Comparison of ENCODE assay signal across 31 mouse cellular contexts in genomic region chr8:79624416-79624815, GRCm38 (mm10).
"Had no signal": no experiment of that assay in that cellular context is flagged by ENCODE, and none has a peak within 500 bp of the region (broad histone marks: within the 10 kb centered on the region; RNA-seq: fewer than 3 reads in every experiment).

No protein-coding gene starts in this region.

- ATAC-seq: liver, embryonic 12.5 days; liver, postnatal 0 days; lung, postnatal 0 days; midbrain, embryonic 13.5 days; midbrain, embryonic 15.5 days; midbrain, embryonic 16.5 days had no signal

- H3K9me3 ChIP-seq: limb, embryonic 10.5 days; limb, embryonic 12.5 days; limb, embryonic 13.5 days; limb, embryonic 15.5 days; liver, embryonic 12.5 days; liver, embryonic 13.5 days; liver, embryonic 15.5 days; lung, embryonic 15.5 days; megakaryocyte, embryonic 14.5 days; midbrain, embryonic 10.5 days; midbrain, embryonic 12.5 days; midbrain, embryonic 13.5 days; midbrain, embryonic 15.5 days had no signal

- H3K27me3 ChIP-seq: limb, embryonic 12.5 days; limb, embryonic 13.5 days; limb, embryonic 15.5 days; liver, embryonic 12.5 days; liver, embryonic 13.5 days; liver, embryonic 15.5 days; lung, embryonic 15.5 days; megakaryocyte, embryonic 14.5 days; midbrain, embryonic 12.5 days; midbrain, embryonic 13.5 days; midbrain, embryonic 15.5 days had no signal

- H3K4me3 ChIP-seq: limb, embryonic 10.5 days; limb, embryonic 12.5 days; limb, embryonic 13.5 days; limb, embryonic 15.5 days; liver, embryonic 12.5 days; liver, embryonic 13.5 days; liver, embryonic 15.5 days; lung, embryonic 15.5 days; megakaryocyte, embryonic 14.5 days; midbrain, embryonic 10.5 days; midbrain, embryonic 12.5 days; midbrain, embryonic 13.5 days; midbrain, embryonic 15.5 days; myocyte had no signal

- H3K27ac ChIP-seq: limb, embryonic 10.5 days; limb, embryonic 12.5 days; limb, embryonic 13.5 days; limb, embryonic 15.5 days; liver, embryonic 12.5 days; liver, embryonic 13.5 days; liver, embryonic 14.5 days; liver, embryonic 15.5 days; macrophage; midbrain, embryonic 10.5 days; midbrain, embryonic 12.5 days; midbrain, embryonic 13.5 days; midbrain, embryonic 15.5 days had no signal

- H3K4me1 ChIP-seq: limb, embryonic 12.5 days; midbrain, embryonic 15.5 days had no signal

- H3K36me3 ChIP-seq: limb, embryonic 10.5 days; limb, embryonic 12.5 days; limb, embryonic 13.5 days; limb, embryonic 15.5 days; liver, embryonic 12.5 days; liver, embryonic 13.5 days; liver, embryonic 15.5 days; lung, embryonic 15.5 days; midbrain, embryonic 10.5 days; midbrain, embryonic 12.5 days; midbrain, embryonic 13.5 days; midbrain, embryonic 15.5 days had no signal

- H3K4me2 ChIP-seq: limb, embryonic 12.5 days; limb, embryonic 13.5 days; limb, embryonic 15.5 days; liver, embryonic 11.5 days; liver, embryonic 12.5 days; liver, embryonic 13.5 days; liver, embryonic 15.5 days; lung, embryonic 14.5 days; lung, embryonic 15.5 days; midbrain, embryonic 11.5 days; midbrain, embryonic 12.5 days; midbrain, embryonic 13.5 days; midbrain, embryonic 15.5 days had no signal

- DNase-seq: left cerebral cortex, postnatal 4 days; liver; liver, embryonic 13.5 days; liver, postnatal 0 days; lung, adult 18-20 months; lung, adult 2 months; lung, embryonic 14.5 days; lung, postnatal 10 days; lung, postnatal 14 days; lung, postnatal 36 days; lung, postnatal 4 days; midbrain, embryonic 14.5 days had no signal

- H3K9ac ChIP-seq: limb, embryonic 12.5 days; limb, embryonic 13.5 days; limb, embryonic 15.5 days; liver, embryonic 12.5 days; liver, embryonic 13.5 days; liver, embryonic 14.5 days; liver, embryonic 15.5 days; liver, postnatal 0 days; lung, embryonic 14.5 days; lung, embryonic 15.5 days; midbrain, embryonic 12.5 days; midbrain, embryonic 13.5 days; midbrain, embryonic 15.5 days had no signal
